Mouse (Mus musculus): Measurements from ENCODE around the gene Cd59a. TPM values are rescaled to one million over a fixed set of nuclear protein-coding genes. Genes with fewer than 3 reads are reported as not detected.
A peak's percentile ranks its signal among the peaks of the same experiment; 100 is the strongest.
"Not testable (repeated sequence)": the region's sequence is repeated elsewhere in the genome, so short reads cannot be mapped to it uniquely, and the experiment has no call there.

Gene Cd59a
- polyA plus RNA-seq, 1 experiment from 2014 or later, result 82.9 TPM

DNA sequence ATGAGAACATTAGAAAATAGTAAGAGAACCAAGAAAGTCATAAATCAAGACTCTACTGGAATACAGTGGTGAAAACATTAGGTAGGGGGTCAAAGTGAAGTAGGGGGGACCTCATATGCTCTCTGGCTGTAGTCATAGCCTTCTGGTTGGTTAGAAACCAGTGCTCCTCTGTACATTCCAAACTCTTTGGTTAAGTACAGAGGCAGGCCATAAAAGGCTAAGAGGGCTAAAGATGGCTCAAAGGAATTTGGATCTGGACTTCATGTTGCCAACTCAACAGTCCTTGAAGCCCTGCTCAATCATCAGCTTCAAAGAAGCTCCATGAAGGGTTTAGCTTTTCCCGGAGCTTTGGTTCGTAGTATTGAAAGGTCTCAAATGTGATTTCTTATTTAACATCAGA, 13.4 kb downstream of the Cd59a start:
- 81% methylated on average over 2 of the region's 2 CpGs for WGBS (ENCODE audit: insufficient replicate concordance)
- not testable (repeated sequence) for H3K4me2 ChIP-seq; H3K27me3 ChIP-seq; ATAC-seq (ENCODE audit: low read depth); H3K4me3 ChIP-seq (replicated peaks); DNase-seq; H3K9me3 ChIP-seq (replicated peaks)
- Histone ChIP-seq H3K27ac (peak overlapping the region; percentile 59; the same call in 1 of the 2 replicates), H3K9ac (0 out of 2 replicates have a peak overlapping the region, but pooled peaks have one; percentile 43), H3K4me1 (replicated peaks) (peaks cover 55% of the 10 kb centered on the region), H3K36me3 (peaks cover 55% of the 10 kb centered on the region)

DNA sequence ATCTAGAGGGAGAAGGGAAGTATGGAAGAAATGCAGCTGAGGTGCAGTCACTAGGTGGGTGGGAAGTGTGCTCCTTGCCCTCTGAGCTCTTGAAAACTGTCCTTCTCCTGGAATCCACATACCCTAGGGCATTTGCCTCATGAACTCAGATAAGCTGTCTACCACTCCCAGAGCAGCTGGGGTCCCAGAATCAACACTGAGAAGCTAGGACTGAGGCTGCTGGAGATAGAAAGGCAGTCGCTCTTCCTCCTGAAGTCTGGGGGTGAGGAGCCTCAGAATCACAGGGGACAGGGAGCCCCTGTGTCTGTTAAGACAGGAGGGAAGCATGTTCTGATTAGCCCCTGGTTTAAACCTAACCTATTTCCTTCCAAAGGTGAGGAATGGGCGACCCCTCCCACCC, 13.9 kb downstream of the Cd59a start:
- Histone ChIP-seq H3K4me2 (no peak overlapping the region), H3K9ac (peak overlapping the region; percentile 43; the same call in 1 of the 2 replicates)
- no peak for DNase-seq

DNA sequence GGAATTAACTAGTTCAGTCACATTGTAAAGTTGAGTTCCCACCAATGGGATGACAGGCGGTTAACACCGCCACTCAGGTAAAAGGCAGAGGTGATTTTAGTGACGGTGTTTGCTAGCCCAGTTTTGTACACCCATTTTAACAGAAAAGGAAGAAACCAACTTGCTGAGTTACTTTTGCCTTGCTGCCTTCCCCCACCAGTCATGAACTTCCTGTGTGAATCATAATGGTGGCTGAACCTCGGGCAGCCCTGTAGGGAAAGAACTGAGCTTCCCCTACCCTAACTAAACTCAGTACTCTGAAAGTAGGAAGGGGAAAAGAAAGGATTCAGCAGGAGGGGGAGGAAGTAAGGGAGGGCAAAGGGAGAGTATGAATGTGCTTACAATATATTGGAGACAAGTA, 14.4 kb downstream of the Cd59a start:
- Histone ChIP-seq H3K27me3 (no peaks in the 10 kb centered on the region), H3K4me2 (no peak overlapping the region), H3K9ac (no peak overlapping the region), H3K27ac (peak overlapping the region; percentile 59), H3K9me3 (replicated peaks) (no peaks in the 10 kb centered on the region), H3K36me3 (peaks cover 55% of the 10 kb centered on the region), H3K4me1 (replicated peaks) (peaks cover 48% of the 10 kb centered on the region), H3K4me3 (replicated peaks) (no peak overlapping the region)
- DNase-seq (no peak), ATAC-seq (ENCODE audit: low read depth) (no peak)
- WGBS (ENCODE audit: insufficient replicate concordance), result 72% methylated on average over 4 of the region's 4 CpGs

More for the DNA sequence above, 13.9 kb downstream of the Cd59a start:
- H3K36me3 ChIP-seq, result peaks cover 54% of the 10 kb centered on the region
- no peaks in the 10 kb centered on the region for H3K9me3 ChIP-seq (replicated peaks)
- peak; percentile 49 for ATAC-seq (ENCODE audit: low read depth)
- H3K4me1 ChIP-seq (replicated peaks), result peaks cover 51% of the 10 kb centered on the region
- H3K27ac ChIP-seq, result peak overlapping the region; percentile 59; the same call in 1 of the 2 replicates
- no peak overlapping the region for H3K4me3 ChIP-seq (replicated peaks)
- no peaks in the 10 kb centered on the region for H3K27me3 ChIP-seq
- WGBS (ENCODE audit: insufficient replicate concordance), result 17% methylated on average over 2 of the region's 2 CpGs

DNA sequence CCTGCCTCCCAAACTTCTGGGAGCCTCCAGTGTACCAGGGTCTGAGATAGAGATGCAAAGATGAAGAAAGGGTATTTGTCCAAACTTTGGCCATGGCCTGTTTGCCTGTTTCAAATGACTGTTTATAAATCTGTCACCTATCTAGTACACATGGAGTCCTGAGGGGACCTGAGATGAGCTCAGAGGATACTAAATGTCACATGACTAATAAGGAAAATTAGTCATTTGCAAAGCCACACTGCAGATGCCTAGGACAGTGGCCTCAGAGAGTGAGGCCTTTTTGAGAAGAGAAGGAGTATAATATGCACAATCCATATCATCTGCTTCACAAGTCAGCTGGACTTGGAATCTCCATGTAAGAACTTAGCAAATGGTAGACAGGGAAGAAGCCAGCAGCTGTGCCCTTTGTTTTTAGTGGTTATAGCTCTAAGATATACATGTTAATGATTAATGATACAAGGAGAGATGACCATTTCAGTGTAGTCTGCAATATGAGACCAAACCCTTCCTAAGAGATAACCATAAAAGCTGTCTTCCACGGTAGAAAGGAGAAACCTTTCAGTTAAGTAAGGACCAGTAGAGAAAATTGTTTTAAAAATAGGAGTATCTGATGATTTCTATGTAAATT, 15.7 kb downstream of the Cd59a start:
- H3K36me3 ChIP-seq, result peaks cover 48% of the 10 kb centered on the region
- not testable (repeated sequence) for H3K9me3 ChIP-seq (replicated peaks); H3K27me3 ChIP-seq; H3K4me2 ChIP-seq; DNase-seq; ATAC-seq (ENCODE audit: low read depth); H3K9ac ChIP-seq; H3K27ac ChIP-seq; H3K4me3 ChIP-seq (replicated peaks)
- no CpG with 5 or more reads among the region's 1 CpGs for WGBS (ENCODE audit: insufficient replicate concordance)
- H3K4me1 ChIP-seq (replicated peaks), result peaks cover 42% of the 10 kb centered on the region

DNA sequence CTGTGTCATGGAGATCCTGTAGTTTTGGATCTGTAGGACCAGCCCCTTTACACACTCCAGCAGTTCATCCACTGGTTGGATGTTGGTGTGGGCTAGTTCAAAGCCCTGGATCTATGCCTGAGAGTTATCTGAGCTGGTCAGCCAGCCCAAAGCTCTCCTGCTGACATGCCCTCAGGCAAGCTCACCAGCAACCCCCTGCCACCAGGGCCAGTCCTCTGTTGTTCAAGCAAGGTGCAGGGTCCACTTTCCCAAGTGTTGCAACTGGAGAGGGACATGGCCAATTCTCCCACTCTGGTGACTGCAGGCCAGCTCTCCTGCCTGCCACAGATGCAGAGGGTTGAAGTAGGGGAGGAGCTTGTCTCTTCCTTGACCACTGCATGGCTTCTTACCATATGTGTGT, 18.0 kb downstream of the Cd59a start:
- not testable (repeated sequence) for H3K9ac ChIP-seq; H3K4me2 ChIP-seq; H3K9me3 ChIP-seq (replicated peaks); H3K27me3 ChIP-seq; H3K27ac ChIP-seq; DNase-seq; H3K4me3 ChIP-seq (replicated peaks)
- Histone ChIP-seq H3K36me3 (peaks cover 51% of the 10 kb centered on the region), H3K4me1 (replicated peaks) (peaks cover 34% of the 10 kb centered on the region)
- peak; percentile 69 for ATAC-seq (ENCODE audit: low read depth)

DNA sequence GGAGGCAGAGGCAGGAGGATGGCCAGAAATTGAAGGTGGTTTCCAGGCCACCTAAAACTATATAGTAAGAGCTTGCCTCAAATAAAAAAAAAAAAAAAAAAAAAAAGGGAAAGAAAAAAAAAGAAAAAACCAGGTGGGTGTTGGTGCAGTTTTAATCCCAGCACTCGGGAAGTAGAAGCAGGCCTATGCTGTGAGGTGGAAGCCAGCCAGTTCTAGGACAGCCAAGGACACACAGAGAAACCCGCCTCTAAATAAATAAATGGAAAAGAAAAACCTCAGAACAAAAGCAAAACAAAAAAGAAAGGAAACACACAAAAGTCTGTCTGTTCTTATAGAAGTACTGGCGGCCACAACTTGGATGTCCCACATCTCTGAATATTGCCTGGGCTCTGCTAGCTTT, 19.3 kb downstream of the Cd59a start:
- H3K36me3 ChIP-seq, result peaks cover 47% of the 10 kb centered on the region
- peaks cover 37% of the 10 kb centered on the region for H3K4me1 ChIP-seq (replicated peaks)
- H3K27ac ChIP-seq, result no peak overlapping the region
- no peaks in the 10 kb centered on the region for H3K27me3 ChIP-seq
- no peak overlapping the region for H3K9ac ChIP-seq
- ATAC-seq (ENCODE audit: low read depth), result no peak
- no peak overlapping the region for H3K4me3 ChIP-seq (replicated peaks)
- no peaks in the 10 kb centered on the region for H3K9me3 ChIP-seq (replicated peaks)
- DNase-seq, result no peak
- H3K4me2 ChIP-seq, result no peak overlapping the region
- 84% methylated on average over 3 of the region's 3 CpGs for WGBS (ENCODE audit: insufficient replicate concordance)

DNA sequence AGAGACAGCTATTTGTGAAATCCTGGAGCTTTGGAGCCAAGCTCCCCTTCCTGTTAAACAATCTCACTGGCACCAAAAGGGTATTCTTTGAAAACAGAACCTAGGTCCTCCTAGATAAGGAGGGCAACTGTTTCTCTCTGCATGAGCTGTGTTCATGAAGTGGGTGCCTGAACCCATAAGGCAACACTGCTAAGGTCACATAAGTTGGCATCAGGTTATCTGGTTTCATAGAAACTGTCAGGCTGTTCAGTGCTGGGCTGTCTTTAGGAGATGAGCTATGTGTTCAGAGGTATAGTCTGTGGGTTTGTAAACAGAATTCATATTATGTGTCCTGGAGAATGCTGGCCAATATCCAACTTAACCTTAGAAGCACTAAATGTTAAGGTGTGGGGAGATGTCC, 21.6 kb downstream of the Cd59a start:
- not testable (repeated sequence) for ATAC-seq (ENCODE audit: low read depth)
- H3K27ac ChIP-seq, result peak overlapping the region; percentile 62; the same call in 1 of the 2 replicates
- H3K4me1 ChIP-seq (replicated peaks), result peaks cover 56% of the 10 kb centered on the region

DNA sequence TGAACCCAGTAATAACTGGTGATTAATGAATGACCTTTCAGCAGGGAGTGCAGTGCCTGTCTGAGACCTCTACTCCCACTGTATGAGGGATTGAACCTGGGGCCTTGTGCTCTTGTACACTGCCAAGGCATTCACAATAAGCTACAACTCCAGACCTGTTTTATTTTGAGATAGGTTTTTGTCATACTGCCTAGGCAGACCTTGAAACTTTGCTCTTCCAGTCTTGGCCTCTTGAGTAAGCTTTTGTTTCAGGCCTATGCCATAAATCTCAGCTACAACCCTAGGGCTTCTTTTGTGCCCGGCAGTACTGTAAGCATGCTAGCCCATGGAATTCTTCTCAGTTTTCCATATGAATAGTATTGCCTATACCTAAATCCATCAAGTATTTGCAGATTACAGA, 23.5 kb downstream of the Cd59a start:
- Histone ChIP-seq H3K27ac (peak overlapping the region; percentile 53), H3K9ac (no peak overlapping the region), H3K9me3 (replicated peaks) (no peaks in the 10 kb centered on the region), H3K4me2 (no peak overlapping the region), H3K4me1 (replicated peaks) (peaks cover 68% of the 10 kb centered on the region), H3K4me3 (replicated peaks) (no peak overlapping the region), H3K27me3 (no peaks in the 10 kb centered on the region), H3K36me3 (peaks cover 23% of the 10 kb centered on the region)
- WGBS (ENCODE audit: insufficient replicate concordance), result 85% methylated on average over 1 of the region's 1 CpGs
- ATAC-seq (ENCODE audit: low read depth), result no peak
- no peak for DNase-seq

More for the DNA sequence above, 21.6 kb downstream of the Cd59a start:
- H3K4me2 ChIP-seq; DNase-seq; H3K27me3 ChIP-seq; H3K9me3 ChIP-seq (replicated peaks); H3K4me3 ChIP-seq (replicated peaks); H3K9ac ChIP-seq: not testable (repeated sequence)
- peaks cover 36% of the 10 kb centered on the region for H3K36me3 ChIP-seq

DNA sequence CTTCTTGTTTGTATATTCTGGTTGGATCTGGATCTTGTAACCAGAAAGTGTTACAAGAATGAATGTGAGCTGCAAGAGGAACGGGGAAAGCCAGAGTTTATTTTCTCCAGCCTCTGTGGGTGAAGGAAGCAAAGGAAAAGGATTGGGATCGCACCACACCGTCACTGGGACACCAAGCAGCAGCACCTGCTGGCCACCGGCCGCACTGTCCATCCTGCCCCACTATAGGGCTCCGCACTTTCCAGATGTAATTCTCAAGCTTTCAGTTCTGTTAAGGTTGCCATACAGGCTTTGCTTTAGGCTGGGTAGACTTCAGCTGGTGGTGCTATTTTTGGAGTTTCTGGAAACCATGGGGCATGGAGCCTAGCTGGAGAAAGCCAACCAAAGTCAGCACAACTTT, 24.7 kb downstream of the Cd59a start:
- Histone ChIP-seq H3K9ac (peak overlapping the region; percentile 75), H3K9me3 (replicated peaks) (no peaks in the 10 kb centered on the region), H3K4me1 (replicated peaks) (peaks cover 73% of the 10 kb centered on the region), H3K27me3 (peaks cover 7% of the 10 kb centered on the region), H3K4me2 (no peak overlapping the region), H3K36me3 (peaks cover 14% of the 10 kb centered on the region), H3K27ac (peak overlapping the region; percentile 100), H3K4me3 (replicated peaks) (no peak overlapping the region)
- WGBS (ENCODE audit: insufficient replicate concordance), result 83% methylated on average over 6 of the region's 6 CpGs
- ATAC-seq (ENCODE audit: low read depth) (no peak), DNase-seq (no peak)

DNA sequence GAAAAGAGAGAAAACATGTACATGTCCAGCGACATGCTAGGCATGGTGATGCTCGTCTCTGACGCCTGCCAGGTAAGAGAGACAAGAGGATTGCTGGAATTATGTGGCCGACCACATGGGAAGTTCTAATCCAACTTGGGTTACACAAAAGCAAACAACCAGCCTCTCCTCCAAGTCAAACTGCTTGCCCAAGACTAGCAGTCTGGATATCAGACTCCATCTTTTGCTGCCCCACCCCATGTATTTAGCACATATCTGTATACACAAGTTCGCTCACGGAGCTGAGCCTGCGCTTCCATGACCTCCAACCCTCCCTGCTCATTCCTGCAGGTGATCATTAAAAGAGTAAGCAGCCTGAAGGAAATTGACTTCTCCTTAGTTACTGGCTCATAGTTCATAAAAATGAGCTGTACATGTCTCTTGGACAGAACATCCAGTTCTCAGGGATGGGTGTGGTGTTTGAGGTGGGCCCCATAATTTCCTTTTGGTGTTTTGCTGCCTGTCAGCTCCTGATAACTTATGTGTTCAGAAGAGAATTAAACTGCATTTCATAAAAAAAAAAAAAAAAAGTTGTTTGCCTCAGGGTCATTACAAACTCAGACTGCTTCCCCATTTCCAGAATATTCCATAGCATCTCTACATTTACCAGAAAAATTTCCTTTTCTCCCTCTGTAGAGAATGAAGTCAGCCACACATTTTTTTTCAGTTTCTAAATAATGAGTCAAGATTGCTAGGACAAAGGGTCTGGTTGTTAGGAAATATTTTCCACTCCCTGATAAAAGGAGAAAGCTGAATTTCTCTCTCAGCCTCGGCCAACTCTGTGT, 26.3 kb downstream of the Cd59a start:
- peaks cover 12% of the 10 kb centered on the region for H3K36me3 ChIP-seq
- H3K4me1 ChIP-seq (replicated peaks), result peaks cover 69% of the 10 kb centered on the region
- peak overlapping the region; percentile 88 for H3K4me3 ChIP-seq (replicated peaks)
- WGBS (ENCODE audit: insufficient replicate concordance), result 29% methylated on average over 8 of the region's 8 CpGs
- H3K4me2 ChIP-seq, result peak overlapping the region; percentile 98
- peak overlapping the region; percentile 100 for H3K27ac ChIP-seq
- H3K9me3 ChIP-seq (replicated peaks), result no peaks in the 10 kb centered on the region
- DNase-seq (peak; percentile 78), ATAC-seq (ENCODE audit: low read depth) (peak; percentile 71)
- H3K9ac ChIP-seq, result peak overlapping the region; percentile 75
- peaks cover 20% of the 10 kb centered on the region for H3K27me3 ChIP-seq

DNA sequence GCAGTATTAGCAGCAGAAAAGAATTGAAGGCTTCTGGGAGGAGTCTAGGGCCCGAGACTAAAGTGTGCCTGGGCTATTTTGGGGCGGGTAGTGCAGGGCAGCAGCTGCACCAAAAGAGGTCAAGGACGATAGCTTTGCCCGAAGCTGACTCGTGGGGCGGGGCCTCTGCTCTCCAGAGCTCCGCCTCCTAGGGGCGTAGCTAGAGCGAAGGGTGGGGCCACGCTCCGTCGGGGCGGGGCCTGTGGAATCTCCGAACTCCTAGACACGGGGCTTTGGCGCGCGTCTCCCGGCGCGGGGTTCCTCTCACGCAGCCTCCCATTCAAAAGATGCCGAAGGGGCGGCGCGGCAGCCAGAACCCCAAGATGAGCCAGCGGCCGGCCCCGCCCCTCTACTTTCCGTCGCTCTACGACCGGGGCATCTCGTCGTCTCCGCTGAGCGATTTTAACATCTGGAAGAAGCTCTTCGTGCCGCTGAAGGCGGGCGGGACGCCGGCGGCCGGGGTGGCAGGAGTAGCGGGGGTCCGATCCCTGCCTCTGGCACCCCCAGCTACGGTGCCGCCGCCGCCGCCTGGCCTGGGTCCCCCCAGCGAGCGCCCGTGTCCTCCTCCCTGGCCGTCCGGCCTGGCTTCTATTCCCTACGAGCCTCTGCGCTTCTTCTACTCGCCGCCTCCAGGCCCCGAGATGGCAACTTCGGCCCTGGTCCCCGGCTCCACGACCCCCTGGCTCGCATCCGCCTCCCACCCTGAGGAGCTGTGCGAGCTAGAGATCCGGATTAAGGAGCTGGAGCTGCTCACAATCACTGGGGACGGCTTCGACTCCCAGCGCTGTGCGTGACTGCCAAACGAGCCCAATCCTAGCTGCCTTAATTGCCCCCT, 27.1 kb downstream of the Cd59a start, which contains the start of gene A930018P22Rik:
TSS of gene A930018P22Rik (plus strand) at position 265 of the 874 bp plus-strand sequence.
- Histone ChIP-seq H3K9me3 (replicated peaks) (no peaks in the 10 kb centered on the region), H3K36me3 (peaks cover 5% of the 10 kb centered on the region), H3K4me2 (peak within 1 kb of the TSS; percentile 98), H3K9ac (peak within 1 kb of the TSS; percentile 99), H3K4me3 (replicated peaks) (peak within 1 kb of the TSS; percentile 88), H3K27me3 (peaks cover 26% of the 10 kb centered on the region), H3K27ac (peak within 1 kb of the TSS; percentile 100), H3K4me1 (replicated peaks) (peaks cover 61% of the 10 kb centered on the region)
- DNase-seq (peak; percentile 98), ATAC-seq (ENCODE audit: low read depth) (peak; percentile 86)
- WGBS (ENCODE audit: insufficient replicate concordance), result under 1% methylated on average over 74 of the region's 74 CpGs

All from liver, embryonic 13.5 days (tissue).